Mouse (Mus musculus): ENCODE data around the gene Fastkd1.
"Not testable (repeated sequence)": the region's sequence is repeated elsewhere in the genome, so short reads cannot be mapped to it uniquely, and the experiment has no call there.

Fastkd1 gene

GRCm38 (mm10) chr2:69712981-69713625, at the start of gene Fastkd1:
Gene Fastkd1 (minus strand): TSS chr2:69713516.
- peak; percentile 95 for DNase-seq (ENCODE audit: low read depth, low spot score)

- DNase-seq (ENCODE audit: low read depth, low spot score), result no peak
Observed at GRCm38 (mm10) chr2:69760980-69761379, 47.7 kb upstream of the Fastkd1 start.

GRCm38 (mm10) chr2:69745091-69745490, 31.8 kb upstream of the Fastkd1 start:
- DNase-seq (ENCODE audit: low read depth, low spot score), result peak; percentile 26

GRCm38 (mm10) chr2:69723519-69723825, 10.2 kb upstream of the Fastkd1 start:
- no peak for DNase-seq (ENCODE audit: low read depth, low spot score)

GRCm38 (mm10) chr2:69722650-69723518, 9.6 kb upstream of the Fastkd1 start:
- DNase-seq (ENCODE audit: low read depth, low spot score), result peak; percentile 96

GRCm38 (mm10) chr2:69722273-69722649, 8.9 kb upstream of the Fastkd1 start, which contains the start of gene Ppig:
Gene Ppig (plus strand): TSS chr2:69722545.
- no peak for DNase-seq (ENCODE audit: low read depth, low spot score)

- DNase-seq (ENCODE audit: low read depth, low spot score), result no peak
Observed at GRCm38 (mm10) chr2:69719121-69719520, 5.8 kb upstream of the Fastkd1 start.

- DNase-seq (ENCODE audit: low read depth, low spot score), result no peak
Observed at GRCm38 (mm10) chr2:69716483-69716882, 3.2 kb upstream of the Fastkd1 start.

- DNase-seq (ENCODE audit: low read depth, low spot score), result no peak
Observed at GRCm38 (mm10) chr2:69714126-69714525, 810 bp upstream of the Fastkd1 start.

- DNase-seq (ENCODE audit: low read depth, low spot score), result no peak
Observed at GRCm38 (mm10) chr2:69713626-69714014, 304 bp upstream of the Fastkd1 start.

- no peak for DNase-seq (ENCODE audit: low read depth, low spot score)
Observed at GRCm38 (mm10) chr2:69712171-69712570, 1.1 kb downstream of the Fastkd1 start.

GRCm38 (mm10) chr2:69700446-69700845, 12.9 kb downstream of the Fastkd1 start:
- no peak for DNase-seq (ENCODE audit: low read depth, low spot score)

GRCm38 (mm10) chr2:69693501-69693900, 19.8 kb downstream of the Fastkd1 start:
- peak; percentile 48 for DNase-seq (ENCODE audit: low read depth, low spot score)

- no peak for DNase-seq (ENCODE audit: low read depth, low spot score)
Observed at GRCm38 (mm10) chr2:69690843-69691242, 22.5 kb downstream of the Fastkd1 start.

GRCm38 (mm10) chr2:69690214-69690613, 23.1 kb downstream of the Fastkd1 start:
- no peak for DNase-seq (ENCODE audit: low read depth, low spot score)

GRCm38 (mm10) chr2:69684488-69684887, 28.8 kb downstream of the Fastkd1 start:
- DNase-seq (ENCODE audit: low read depth, low spot score), result no peak

GRCm38 (mm10) chr2:69683036-69683805, 30.1 kb downstream of the Fastkd1 start:
- DNase-seq (ENCODE audit: low read depth, low spot score), result no peak

GRCm38 (mm10) chr2:69681931-69682330, 31.4 kb downstream of the Fastkd1 start:
- no peak for DNase-seq (ENCODE audit: low read depth, low spot score)

GRCm38 (mm10) chr2:69679990-69680389, 33.3 kb downstream of the Fastkd1 start:
- DNase-seq (ENCODE audit: low read depth, low spot score), result peak; percentile 89

GRCm38 (mm10) chr2:69677215-69677614, 36.1 kb downstream of the Fastkd1 start:
- not testable (repeated sequence) for DNase-seq (ENCODE audit: low read depth, low spot score)

- DNase-seq (ENCODE audit: low read depth, low spot score), result peak; percentile 48
Observed at GRCm38 (mm10) chr2:69676713-69677112, 36.6 kb downstream of the Fastkd1 start.

- DNase-seq (ENCODE audit: low read depth, low spot score), result no peak
Observed at GRCm38 (mm10) chr2:69675266-69675665, 38.0 kb downstream of the Fastkd1 start.
